Mouse (Mus musculus): ENCODE measurements around the gene Cadm1.

Cadm1 gene

GRCm38 (mm10) chr9:47869661-47870060 is 339.7 kb downstream of the Cadm1 start:
- DNase-seq (ENCODE audit: low spot score) = no peak

GRCm38 (mm10) chr9:47876557-47877206 is 346.7 kb downstream of the Cadm1 start:
- DNase-seq (ENCODE audit: low spot score) = no peak

DNA sequence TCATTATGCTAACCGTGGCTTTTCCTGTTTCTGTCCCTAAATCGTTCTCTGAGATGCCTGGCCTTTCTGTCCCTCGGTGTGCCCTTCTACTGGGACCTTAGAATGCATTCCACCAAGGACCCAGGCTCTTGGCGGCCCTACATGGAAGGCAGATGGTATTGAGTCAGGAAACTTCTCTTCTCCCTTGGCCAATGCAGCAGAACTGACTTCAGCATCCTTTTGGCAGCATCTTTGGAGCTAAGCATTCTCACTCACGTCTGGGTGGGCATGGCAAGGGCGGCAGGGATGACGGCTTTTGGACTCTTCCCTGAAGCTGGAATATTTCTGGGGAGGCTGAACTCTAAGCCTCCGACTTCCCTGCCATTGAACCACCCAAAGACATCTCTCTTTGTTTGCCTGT is 350.2 kb downstream of the Cadm1 start:
- DNase-seq (ENCODE audit: low spot score) = no peak

GRCm38 (mm10) chr9:47882372-47882771 is 352.4 kb downstream of the Cadm1 start:
- no peak for DNase-seq (ENCODE audit: low spot score)

GRCm38 (mm10) chr9:47891721-47892120 is 361.7 kb downstream of the Cadm1 start:
- no peak for DNase-seq (ENCODE audit: low spot score)

- DNase-seq (ENCODE audit: low spot score) = no peak
Observed at GRCm38 (mm10) chr9:47892995-47893394, 363.0 kb downstream of the Cadm1 start.

- DNase-seq (ENCODE audit: low spot score) = no peak
Observed at GRCm38 (mm10) chr9:47894096-47894495, 364.1 kb downstream of the Cadm1 start.

DNA sequence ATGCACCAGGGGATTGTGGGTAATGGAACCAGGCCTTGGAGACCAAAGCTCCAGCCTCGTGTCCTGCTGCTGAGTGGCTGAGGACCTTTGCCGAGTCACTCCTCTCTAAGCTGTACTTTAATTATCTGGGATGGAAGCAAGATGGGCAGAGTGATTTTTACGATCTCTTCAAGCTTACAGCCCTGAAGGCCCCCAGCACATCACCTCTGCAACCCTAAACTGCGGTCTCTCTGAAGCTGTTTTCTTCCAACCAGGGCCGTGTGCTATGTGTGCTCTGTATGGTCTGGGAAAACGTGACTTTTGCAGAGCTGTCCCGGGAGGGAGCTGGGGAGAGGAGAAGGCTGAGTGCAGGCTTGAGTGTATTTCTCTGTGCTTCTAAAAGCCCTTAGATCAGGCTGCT is 364.7 kb downstream of the Cadm1 start:
- no peak for DNase-seq (ENCODE audit: low spot score)

DNA sequence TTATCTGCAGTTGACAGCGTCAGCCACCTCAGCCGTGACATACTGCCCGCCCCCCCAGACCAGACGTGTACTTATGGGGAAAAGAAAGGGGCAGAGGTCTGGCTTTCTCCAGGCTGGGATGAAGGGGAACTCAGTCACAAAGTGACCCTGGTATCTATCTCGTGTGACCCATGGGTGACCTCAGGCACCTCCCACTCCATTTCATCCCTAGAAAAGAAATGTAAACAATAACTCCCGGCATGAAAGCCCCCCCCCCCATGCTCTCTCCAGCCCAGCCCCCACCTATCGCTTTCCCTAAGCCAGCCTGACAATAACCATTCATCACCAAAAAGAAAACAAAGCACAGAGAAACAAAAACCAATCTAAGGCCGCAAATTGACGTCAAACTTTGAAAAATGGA is 365.1 kb downstream of the Cadm1 start:
- no peak for DNase-seq (ENCODE audit: low spot score)

DNA sequence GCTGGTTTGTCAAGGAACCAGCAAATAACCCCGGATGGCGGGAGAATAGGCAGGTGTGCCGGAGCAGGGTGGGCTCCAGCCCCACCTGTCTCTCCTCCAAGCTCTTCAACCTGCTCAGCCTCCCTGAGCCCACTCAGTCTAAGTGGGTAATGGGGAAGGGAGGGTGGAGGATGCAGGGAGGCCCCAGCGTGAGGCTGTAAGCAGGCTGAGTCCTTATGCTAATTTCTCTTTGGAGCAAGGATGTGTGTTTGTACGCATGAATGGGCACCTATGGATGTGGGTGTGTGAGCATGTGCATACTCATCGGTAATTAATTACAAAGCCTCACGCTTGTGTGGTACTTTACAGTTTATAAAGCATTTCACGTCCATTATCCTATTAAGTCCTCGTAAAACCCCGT is 370.8 kb downstream of the Cadm1 start:
- DNase-seq (ENCODE audit: low spot score) = no peak

DNA sequence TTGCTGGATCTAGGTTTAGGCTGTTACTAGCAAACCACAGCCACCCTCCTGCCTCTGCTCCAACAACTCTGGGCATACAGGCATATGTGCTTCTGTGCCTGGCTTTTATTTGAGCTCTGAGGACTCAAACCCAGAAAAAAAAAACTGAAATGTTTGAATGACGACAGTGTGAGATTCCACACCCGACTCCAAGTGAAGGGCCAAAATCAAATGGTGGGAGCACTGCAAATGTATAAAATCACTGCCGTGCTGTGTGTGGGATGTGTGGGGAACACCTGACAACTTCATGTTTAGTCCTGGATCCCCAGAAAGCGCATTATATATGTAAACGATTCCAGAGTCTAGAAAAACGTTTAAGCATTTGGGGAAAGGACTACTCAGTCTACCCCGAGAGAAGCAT is 373.7 kb downstream of the Cadm1 start:
- DNase-seq (ENCODE audit: low spot score) = no peak

- DNase-seq (ENCODE audit: low spot score) = no peak
Observed at GRCm38 (mm10) chr9:47904339-47904922, 374.5 kb downstream of the Cadm1 start.

GRCm38 (mm10) chr9:47906521-47906920 is 376.5 kb downstream of the Cadm1 start:
- no peak for DNase-seq (ENCODE audit: low spot score)

All from urinary bladder, postnatal 10 days (tissue).